Mouse (Mus musculus) liver, postnatal 0 days (tissue): Measurements from ENCODE around the gene Stard5.

Experiments used
- CTCF ChIP-seq: sonication (generic); IDR thresholded peaks from 2 replicates; pipeline ENCODE4 v1.5.1; 2016; ENCODE audit warnings: antibody characterized with exemption, low read depth
- EP300 ChIP-seq: IDR thresholded peaks from 2 replicates; pipeline ENCODE4 v1.6.1; 2016; ENCODE audit warnings: antibody characterized with exemption, low read depth, mild to moderate bottlenecking

DNA sequence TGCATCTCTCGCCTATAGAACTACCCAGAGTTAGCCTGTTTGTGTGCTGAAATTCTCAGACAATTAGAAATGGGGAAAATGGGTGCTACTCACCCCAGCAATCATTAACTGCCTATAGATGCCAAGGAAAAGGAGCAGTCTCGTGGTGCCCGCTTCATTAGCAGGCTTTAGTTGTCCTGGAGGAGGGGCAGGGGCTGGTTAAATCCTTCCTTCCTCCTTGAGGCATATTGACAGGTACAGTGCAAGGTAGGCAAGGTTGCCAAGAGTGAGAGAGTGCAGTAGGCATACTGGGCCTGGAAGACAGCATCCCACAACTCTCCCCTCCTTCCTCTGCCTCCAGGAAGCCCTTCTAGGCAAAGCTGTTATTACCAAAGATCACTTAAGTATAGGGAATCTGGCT is 37.7 kb upstream of the Stard5 start:
- no peak for TF ChIP-seq CTCF
- TF ChIP-seq EP300, result no peak
